Mouse (Mus musculus): ENCODE measurements around the gene Akap11.
A peak's percentile ranks its signal among the peaks of the same experiment; 100 is the strongest.
"Not testable (repeated sequence)": the region's sequence is repeated elsewhere in the genome, so short reads cannot be mapped to it uniquely, and the experiment has no call there.

Gene Akap11

GRCm38 (mm10) chr14:78536281-78537165, at the start of gene Akap11:
Akap11 (minus strand) TSS chr14:78536808.
- peak; percentile 87 to 93 for DNase-seq (ENCODE audit: low spot score in 2 of 2)

GRCm38 (mm10) chr14:78584222-78584621, 47.6 kb upstream of the Akap11 start:
- DNase-seq (ENCODE audit: low spot score in 2 of 2): no peak

- no peak for DNase-seq (ENCODE audit: low spot score in 2 of 2)
Observed at GRCm38 (mm10) chr14:78583168-78583567, 46.6 kb upstream of the Akap11 start.

GRCm38 (mm10) chr14:78575899-78576298, 39.3 kb upstream of the Akap11 start:
- DNase-seq (ENCODE audit: low spot score in 2 of 2): no peak

GRCm38 (mm10) chr14:78568410-78568809, 31.8 kb upstream of the Akap11 start:
- no peak for DNase-seq (ENCODE audit: low spot score in 2 of 2)

- DNase-seq (ENCODE audit: low spot score in 2 of 2): no peak
Observed at GRCm38 (mm10) chr14:78566431-78566830, 29.8 kb upstream of the Akap11 start.

- DNase-seq (ENCODE audit: low spot score in 2 of 2): no peak
Observed at GRCm38 (mm10) chr14:78564292-78564691, 27.7 kb upstream of the Akap11 start.

GRCm38 (mm10) chr14:78563211-78563610, 26.6 kb upstream of the Akap11 start:
- DNase-seq (ENCODE audit: low spot score in 2 of 2): no peak

GRCm38 (mm10) chr14:78562121-78562520, 25.5 kb upstream of the Akap11 start:
- no peak for DNase-seq (ENCODE audit: low spot score in 2 of 2)

GRCm38 (mm10) chr14:78559042-78559441, 22.4 kb upstream of the Akap11 start:
- no peak for DNase-seq (ENCODE audit: low spot score in 2 of 2)

GRCm38 (mm10) chr14:78554830-78555229, 18.2 kb upstream of the Akap11 start:
- DNase-seq (ENCODE audit: low spot score in 2 of 2): not testable (repeated sequence)

- DNase-seq (ENCODE audit: low spot score in 2 of 2): no peak
Observed at GRCm38 (mm10) chr14:78553661-78554060, 17.1 kb upstream of the Akap11 start.

GRCm38 (mm10) chr14:78548807-78549206, 12.2 kb upstream of the Akap11 start:
- no peak for DNase-seq (ENCODE audit: low spot score in 2 of 2)

- DNase-seq (ENCODE audit: low spot score in 2 of 2): no peak
Observed at GRCm38 (mm10) chr14:78541319-78541718, 4.7 kb upstream of the Akap11 start.

GRCm38 (mm10) chr14:78539821-78540220, 3.2 kb upstream of the Akap11 start:
- no peak for DNase-seq (ENCODE audit: low spot score in 2 of 2)

- no peak for DNase-seq (ENCODE audit: low spot score in 2 of 2)
Observed at GRCm38 (mm10) chr14:78538572-78539320, 2.1 kb upstream of the Akap11 start.

- DNase-seq (ENCODE audit: low spot score in 2 of 2): no peak
Observed at GRCm38 (mm10) chr14:78537551-78537950, 943 bp upstream of the Akap11 start.

GRCm38 (mm10) chr14:78535366-78535765, 1.2 kb downstream of the Akap11 start:
- DNase-seq (ENCODE audit: low spot score in 2 of 2): no peak

- no peak for DNase-seq (ENCODE audit: low spot score in 2 of 2)
Observed at GRCm38 (mm10) chr14:78534651-78535050, 2.0 kb downstream of the Akap11 start.

- DNase-seq (ENCODE audit: low spot score in 2 of 2): no peak
Observed at GRCm38 (mm10) chr14:78533701-78534100, 2.9 kb downstream of the Akap11 start.

GRCm38 (mm10) chr14:78532345-78532744, 4.3 kb downstream of the Akap11 start:
- no peak for DNase-seq (ENCODE audit: low spot score in 2 of 2)

GRCm38 (mm10) chr14:78530256-78530655, 6.4 kb downstream of the Akap11 start:
- no peak for DNase-seq (ENCODE audit: low spot score in 2 of 2)

Measured in urinary bladder, postnatal 36 days (tissue).